Mouse (Mus musculus): ENCODE data around the gene Olfr1039.
"Not testable (repeated sequence)": the region's sequence is repeated elsewhere in the genome, so short reads cannot be mapped to it uniquely, and the experiment has no call there.

Olfr1039 gene

DNA sequence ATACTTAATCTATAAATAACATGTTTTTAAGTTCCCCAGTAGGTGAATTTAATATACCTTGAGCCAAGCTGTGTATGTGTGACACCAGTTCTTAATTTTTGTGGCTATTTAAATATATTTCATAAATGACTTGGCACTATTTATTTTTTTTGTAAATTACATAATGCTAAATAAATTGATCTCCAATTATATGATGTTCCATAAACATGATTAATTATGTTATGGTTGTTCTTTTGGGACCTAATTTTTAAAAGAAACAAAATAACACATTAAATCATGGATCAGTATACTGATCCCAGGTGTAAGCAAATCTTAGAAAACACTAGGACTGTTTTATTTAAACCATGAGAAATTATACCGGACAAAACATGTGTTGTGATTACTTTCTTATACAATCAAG, at the start of gene Olfr1039:
Gene Olfr1039 (minus strand): TSS at position 101 of the 400 bp plus-strand sequence.
- DNase-seq = no peak

- DNase-seq = no peak
Observed at GRCm38 (mm10) chr2:86179950-86180349, 44.2 kb upstream of the Olfr1039 start.

DNA sequence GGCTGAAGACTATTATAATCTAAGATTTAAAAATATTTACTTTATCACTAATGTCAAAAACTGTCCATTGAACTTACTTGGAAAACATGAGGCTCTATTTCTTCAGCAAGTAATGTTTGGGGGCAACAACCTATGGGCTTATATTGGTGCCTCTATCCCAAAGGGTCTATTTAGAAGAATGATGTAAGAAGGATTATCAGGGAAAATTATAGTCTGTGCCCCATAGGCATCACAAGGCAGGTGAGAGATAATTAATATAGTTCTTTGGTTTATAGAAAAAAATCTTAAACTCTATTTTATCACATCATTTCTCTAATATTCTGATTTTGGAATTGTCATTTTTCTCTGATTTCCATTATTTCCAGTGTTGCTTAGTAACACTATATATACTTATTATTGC, 42.0 kb upstream of the Olfr1039 start, which contains the start of gene Olfr1044:
Gene Olfr1044 (minus strand): TSS at position 101 of the 400 bp plus-strand sequence.
- DNase-seq = no peak

DNA sequence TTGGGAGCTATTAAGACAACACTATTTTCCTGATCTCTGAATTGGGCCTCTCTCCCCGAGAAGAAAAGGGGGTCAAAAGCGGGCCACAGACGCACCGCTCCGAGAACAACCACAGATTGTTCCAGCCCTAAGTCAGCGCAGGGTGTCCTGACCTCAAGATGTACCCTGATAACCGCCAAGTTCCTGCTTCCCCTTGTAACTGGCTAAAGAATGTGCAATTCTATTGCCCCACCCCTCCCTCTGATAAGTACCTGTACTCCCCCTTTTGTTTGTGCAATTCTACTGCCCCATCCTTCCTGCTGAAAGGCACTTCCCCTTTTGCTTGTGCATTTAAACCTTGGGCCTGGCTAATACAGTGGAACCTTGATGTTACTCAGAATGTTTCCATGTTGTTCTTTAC, 39.7 kb upstream of the Olfr1039 start:
- not testable (repeated sequence) for DNase-seq

GRCm38 (mm10) chr2:86167422-86167821, 31.7 kb upstream of the Olfr1039 start, which contains the start of gene Olfr1043:
TSS of gene Olfr1043 (minus strand) at chr2:86167522.
- no peak for DNase-seq

GRCm38 (mm10) chr2:86161738-86162137, 26.0 kb upstream of the Olfr1039 start, which contains the start of gene Olfr1042:
TSS of gene Olfr1042 (minus strand) at chr2:86161838.
- DNase-seq = no peak

GRCm38 (mm10) chr2:86146632-86147031, 10.9 kb upstream of the Olfr1039 start, which contains the start of gene Olfr1040:
TSS of gene Olfr1040 (minus strand) at chr2:86146732.
- DNase-seq = no peak

DNA sequence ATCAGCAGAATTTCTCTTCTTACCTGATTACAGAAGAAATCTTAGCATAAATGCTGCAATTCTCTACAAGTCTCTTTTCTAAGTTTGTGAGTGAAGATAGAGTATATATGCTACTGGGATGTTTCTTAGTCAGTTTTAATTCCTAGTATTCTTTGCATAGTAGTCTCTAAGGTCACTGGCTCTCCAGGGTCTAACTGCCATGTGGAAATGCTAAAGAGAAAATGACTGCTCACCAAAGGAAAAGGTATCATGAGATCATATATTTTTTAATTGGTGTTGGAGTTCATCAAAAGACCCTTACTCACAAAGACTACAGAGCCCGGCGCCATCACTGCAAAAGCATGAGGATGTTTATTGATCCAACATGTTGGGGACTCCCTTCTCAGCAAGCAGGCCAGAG, 48.4 kb downstream of the Olfr1039 start, which contains the start of gene Olfr1037:
Gene Olfr1037 (minus strand): TSS at position 101 of the 400 bp plus-strand sequence.
- DNase-seq = no peak

GRCm38 (mm10) chr2:86080478-86080877, 55.2 kb downstream of the Olfr1039 start:
- DNase-seq = not testable (repeated sequence)
